ENCODE assay signal across 9 mouse cellular contexts in the genomic region with DNA sequence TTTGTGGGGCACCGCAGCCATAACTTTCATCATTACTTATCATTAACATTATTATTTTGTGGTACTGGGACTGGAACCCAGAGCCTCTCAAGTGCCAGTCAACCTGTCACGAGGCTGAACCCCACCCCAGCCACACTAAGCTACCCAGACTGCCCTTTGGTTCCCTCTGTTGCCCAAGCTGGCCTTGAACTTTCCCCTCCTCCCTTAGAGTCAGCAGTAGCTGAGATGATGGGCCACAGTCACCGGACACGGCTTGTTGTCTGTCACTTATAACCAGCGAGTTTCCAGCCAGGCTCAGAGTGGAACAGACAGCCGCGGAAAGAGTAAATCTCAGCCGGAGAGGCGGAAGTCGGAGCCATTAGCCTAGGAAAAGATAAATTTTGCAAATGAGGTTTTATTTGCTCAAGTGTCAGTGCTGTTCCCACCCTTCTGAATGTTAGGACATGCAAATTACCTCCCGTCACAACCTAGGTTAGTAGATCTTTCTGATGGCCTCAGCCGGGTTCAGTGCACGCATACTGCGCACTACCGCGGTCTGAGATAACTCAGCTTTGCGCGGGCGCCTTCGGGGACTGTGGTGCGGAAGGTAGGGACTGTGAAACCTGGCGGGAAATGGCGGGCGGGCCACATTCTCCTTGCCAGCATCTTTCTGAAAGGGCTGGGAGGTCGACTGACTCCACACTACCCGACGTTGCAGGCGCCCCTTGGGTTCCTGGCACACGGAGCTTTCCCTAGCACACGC.
A peak's percentile ranks its signal among the peaks of the same experiment; 100 is the strongest.
DNase-seq lines count a peak whose midpoint lies in the region; ATAC-seq and TF ChIP-seq lines count a peak whose summit lies in the region.
"Had no signal": no experiment of that assay in that cellular context is flagged by ENCODE, and none has a peak within 500 bp of the region (broad histone marks: within the 10 kb centered on the region; RNA-seq: fewer than 3 reads in every experiment).

No protein-coding gene starts in this region.

- TF ChIP-seq CTCF in intestine, postnatal 0 days (IDR thresholded peaks at IDR 0.05; ENCODE audit: low read depth), result no peak

- peaks cover 35% of the 10 kb centered on the region for H3K27me3 ChIP-seq in heart, embryonic 14.5 days (ENCODE audit: control insufficient read depth, insufficient read depth, low read length)
- H3K27me3 ChIP-seq in embryonic facial prominence, embryonic 14.5 days (replicated peaks; ENCODE audit: control insufficient read depth, insufficient read depth, low read length), result 0 out of 2 replicates have a peak, but pooled peaks cover 4% of the 10 kb centered on the region
- H3K27me3 ChIP-seq in intestine, postnatal 0 days (replicated peaks; ENCODE audit: control insufficient read depth, insufficient read depth, low read length), result peaks cover 14% of the 10 kb centered on the region
- H3K27me3 ChIP-seq in midbrain, embryonic 15.5 days (replicated peaks), result peaks cover 44% of the 10 kb centered on the region

- DNase-seq in heart, postnatal 14 days, result no peak
- no peak for DNase-seq in embryonic facial prominence, embryonic 14.5 days (ENCODE audit: low spot score)
- no peak for DNase-seq in frontal cortex, postnatal 25 days (ENCODE audit: low spot score in 2 of 2)
- DNase-seq in ovary, postnatal 14 days (ENCODE audit: low spot score), result no peak
- DNase-seq in frontal cortex, postnatal 10 days (ENCODE audit: low spot score in 2 of 2), result no peak
- DNase-seq: kidney, adult 8-10 months had no signal

- 28% methylated on average over 30 of the region's 30 CpGs for whole genome bisulfite sequencing in heart, embryonic 14.5 days
- 44% methylated on average over 30 of the region's 30 CpGs for WGBS in embryonic facial prominence, embryonic 14.5 days
- WGBS in intestine, postnatal 0 days, result 18% methylated on average over 30 of the region's 30 CpGs
- 36% methylated on average over 30 of the region's 30 CpGs for WGBS in midbrain, embryonic 15.5 days

- no peaks in the 10 kb centered on the region for H3K36me3 ChIP-seq in heart, embryonic 14.5 days (ENCODE audit: control insufficient read depth, insufficient read depth, low read length)
- H3K36me3 ChIP-seq in embryonic facial prominence, embryonic 14.5 days (ENCODE audit: control insufficient read depth, insufficient read depth, low read length), result no peaks in the 10 kb centered on the region
- no peaks in the 10 kb centered on the region for H3K36me3 ChIP-seq in intestine, postnatal 0 days (ENCODE audit: control insufficient read depth, insufficient read depth)
- H3K36me3 ChIP-seq in midbrain, embryonic 15.5 days (replicated peaks), result no peaks in the 10 kb centered on the region

- H3K4me3 ChIP-seq in heart, embryonic 14.5 days (ENCODE audit: control insufficient read depth in 1 of 2, insufficient read depth in 1 of 2, low read depth in 1 of 2, low read length in 2 of 2), result peak overlapping the region; percentile 24 to 33
- peak overlapping the region; percentile 19; the same call in 1 of the 2 replicates for H3K4me3 ChIP-seq in embryonic facial prominence, embryonic 14.5 days (ENCODE audit: low read depth, low read length)
- H3K4me3 ChIP-seq in intestine, postnatal 0 days (ENCODE audit: low read depth, low read length), result peak overlapping the region; percentile 23
- peak overlapping the region; percentile 18 for H3K4me3 ChIP-seq in midbrain, embryonic 15.5 days

- peaks cover 5 to 6% of the 10 kb centered on the region in 2 experiments; a peak in 2 of 4 replicates for H3K4me1 ChIP-seq in heart, embryonic 14.5 days (ENCODE audit: control insufficient read depth in 2 of 2, insufficient read depth in 2 of 2, low read length in 2 of 2)
- peaks cover 29% of the 10 kb centered on the region for H3K4me1 ChIP-seq in embryonic facial prominence, embryonic 14.5 days (ENCODE audit: control insufficient read depth, insufficient read depth, low read length)
- no peaks in the 10 kb centered on the region for H3K4me1 ChIP-seq in intestine, postnatal 0 days (replicated peaks; ENCODE audit: control insufficient read depth, insufficient read depth, low read length)
- peaks cover 17% of the 10 kb centered on the region for H3K4me1 ChIP-seq in midbrain, embryonic 15.5 days

- intact Hi-C loops in heart, postnatal 14 days (cut with DNase I), result no loop called here

- peak overlapping the region; percentile 58 for H3K4me2 ChIP-seq in heart, embryonic 14.5 days (ENCODE audit: low read length)
- peak overlapping the region; percentile 43 for H3K4me2 ChIP-seq in embryonic facial prominence, embryonic 14.5 days (ENCODE audit: low read depth, low read length)
- peak overlapping the region; percentile 57 for H3K4me2 ChIP-seq in intestine, postnatal 0 days (replicated peaks; ENCODE audit: low read depth)
- H3K4me2 ChIP-seq in midbrain, embryonic 15.5 days, result peak overlapping the region; percentile 42

- H3K9me3 ChIP-seq in heart, embryonic 14.5 days (ENCODE audit: control insufficient read depth, low read length), result 0 out of 2 replicates have a peak, but pooled peaks cover 9% of the 10 kb centered on the region
- H3K9me3 ChIP-seq in embryonic facial prominence, embryonic 14.5 days (ENCODE audit: control insufficient read depth, low read length), result peaks cover 9% of the 10 kb centered on the region
- no peaks in the 10 kb centered on the region for H3K9me3 ChIP-seq in intestine, postnatal 0 days (ENCODE audit: control insufficient read depth)
- H3K9me3 ChIP-seq in midbrain, embryonic 15.5 days, result no peaks in the 10 kb centered on the region

- peak; percentile 29; the same call in 1 of the 2 replicates for ATAC-seq in heart, embryonic 14.5 days (ENCODE audit: insufficient number of reproducible peaks, insufficient read depth, low FRiP score, low read depth)
- no peak for ATAC-seq in embryonic facial prominence, embryonic 14.5 days (ENCODE audit: low read depth)
- ATAC-seq in intestine, postnatal 0 days, result peak; percentile 41; the same call in 1 of the 2 replicates
- ATAC-seq in midbrain, embryonic 15.5 days (replicated peaks), result no peak

- H3K27ac ChIP-seq in heart, embryonic 14.5 days (replicated peaks in 1 of 2; ENCODE audit: control insufficient read depth in 1 of 2, insufficient read depth in 1 of 2, low read depth in 2 of 2, low read length in 2 of 2), result no peak overlapping the region
- no peak overlapping the region for H3K27ac ChIP-seq in embryonic facial prominence, embryonic 14.5 days (replicated peaks; ENCODE audit: low read depth, low read length)
- H3K27ac ChIP-seq in intestine, postnatal 0 days (ENCODE audit: low read depth, low read length), result no peak overlapping the region
- H3K27ac ChIP-seq in midbrain, embryonic 15.5 days, result no peak overlapping the region

- H3K9ac ChIP-seq in heart, embryonic 14.5 days (ENCODE audit: low read length), result peak overlapping the region; percentile 34; the same call in 1 of the 2 replicates
- H3K9ac ChIP-seq in embryonic facial prominence, embryonic 14.5 days (ENCODE audit: low read depth, low read length), result no peak overlapping the region
- no peak overlapping the region for H3K9ac ChIP-seq in intestine, postnatal 0 days (ENCODE audit: low read depth, low read length)
- no peak overlapping the region for H3K9ac ChIP-seq in midbrain, embryonic 15.5 days

Comparison
In these comparisons a context has a peak if more than half of its experiments do, and no peak if none do; other contexts are left out.
1. ATAC-seq: peak in heart, embryonic 14.5 days (single experiment) and intestine, postnatal 0 days (single experiment); none in embryonic facial prominence, embryonic 14.5 days (single experiment) and midbrain, embryonic 15.5 days (single experiment).
2. Peak in every context shown above with its lines, with median percentiles within 50 percentile points of each other: H3K4me2 ChIP-seq and H3K4me3 ChIP-seq.